Mouse (Mus musculus) kidney, adult 2 months (tissue): Measurements from ENCODE around the gene Gm21981. TPM values are rescaled to one million over a fixed set of nuclear protein-coding genes. Genes with fewer than 3 reads are reported as not detected.
"Not testable (repeated sequence)": the region's sequence is repeated elsewhere in the genome, so short reads cannot be mapped to it uniquely, and the experiment has no call there.

Source experiments
- DNase-seq: peaks from one replicate; pipeline ENCODE4 v3.0.0; 2021
- H3K27ac ChIP-seq: fragments of 200-500 bp; 2 replicates; pipeline ENCODE4 v1.5.1; 2012; ENCODE audit warnings: low read depth, low read length, control low read depth, inconsistent platforms; ENCODE audit not compliant: insufficient read depth
- H3K27me3 ChIP-seq: fragments of 200-500 bp; replicated peaks from 2 replicates; pipeline ENCODE4 v1.6.1; 2012; ENCODE audit warnings: mild to moderate bottlenecking, moderate library complexity, low read length, inconsistent platforms; ENCODE audit not compliant: control insufficient read depth, insufficient read depth
- H3K36me3 ChIP-seq: fragments of 200-500 bp; 2 replicates; pipeline ENCODE4 v1.6.1; 2012; ENCODE audit warnings: mild to moderate bottlenecking, moderate library complexity, low read length, inconsistent platforms; ENCODE audit not compliant: control insufficient read depth, insufficient read depth
- H3K4me1 ChIP-seq: fragments of 200-500 bp; 2 replicates; pipeline ENCODE4 v1.6.1; 2011; ENCODE audit warnings: low read length; ENCODE audit not compliant: control insufficient read depth, insufficient read depth
- H3K4me3 ChIP-seq: fragments of 200-500 bp; 2 replicates; pipeline ENCODE4 v1.5.1; 2011; ENCODE audit warnings: mild to moderate bottlenecking, low read depth, low read length, control low read depth; ENCODE audit not compliant: insufficient read depth
- CTCF ChIP-seq: fragments of 200-500 bp; conservative IDR thresholded peaks from 2 replicates; pipeline ENCODE4 v1.5.1; 2011; ENCODE audit warnings: low read depth, mild to moderate bottlenecking, control low read depth, low read length, moderate library complexity, mixed read lengths; ENCODE audit not compliant: insufficient read depth, insufficient read length
- POLR2A ChIP-seq: fragments of 200-500 bp; IDR thresholded peaks from one replicate; pipeline ENCODE4 v1.6.1; 2011; ENCODE audit warnings: low read depth, low read length, control low read depth
- WGBS: fragments of 180-500 bp; shearing (Covaris S2); methylation state at CpG from one replicate; pipeline ENCODE4 v1.1.7; 2018; 5-methylcytosine and 5-hydroxymethylcytosine counted together
- polyA plus RNA-seq: library from polyadenylated mRNA; depleted of rRNA; stranded (reverse); fragments of >200 nt; gene quantifications from 2 replicates; pipeline ENCODE4 v1.2.3, GENCODE M21; 2012

Gene Gm21981
- polyA plus RNA-seq, 1 experiment: 1.1 TPM

GRCm38 (mm10) chr17:47664474-47664873 lies 29.8 kb downstream of the Gm21981 start:
- TF ChIP-seq CTCF (no peak), POLR2A (no peak)
- no peak for DNase-seq
- 39% methylated on average over 7 of the region's 7 CpGs for WGBS
- Histone ChIP-seq H3K27me3 (no peaks in the 10 kb centered on the region), H3K4me3 (no peak overlapping the region), H3K4me1 (peaks cover 4% of the 10 kb centered on the region; the same call in 1 of the 2 replicates), H3K27ac (no peak overlapping the region), H3K36me3 (no peaks in the 10 kb centered on the region)

GRCm38 (mm10) chr17:47663009-47663713 lies 31.1 kb downstream of the Gm21981 start:
- Histone ChIP-seq H3K36me3 (no peaks in the 10 kb centered on the region), H3K27me3 (no peaks in the 10 kb centered on the region), H3K27ac (no peak overlapping the region), H3K4me3 (no peak overlapping the region), H3K4me1 (peaks cover 4% of the 10 kb centered on the region; the same call in 1 of the 2 replicates)
- DNase-seq: no peak
- WGBS: 69% methylated on average over 9 of the region's 9 CpGs
- TF ChIP-seq CTCF: no peak
- TF ChIP-seq POLR2A: no peak

- Histone ChIP-seq H3K27ac (no peak overlapping the region), H3K4me1 (peaks cover 4% of the 10 kb centered on the region; the same call in 1 of the 2 replicates), H3K36me3 (no peaks in the 10 kb centered on the region), H3K27me3 (no peaks in the 10 kb centered on the region), H3K4me3 (no peak overlapping the region)
- no peak for DNase-seq
- WGBS: 82% methylated on average over 3 of the region's 3 CpGs
- TF ChIP-seq CTCF (no peak), POLR2A (no peak)
These were observed 35.5 kb downstream of the Gm21981 start for GRCm38 (mm10) chr17:47658741-47659243.

- no peak for DNase-seq
- Histone ChIP-seq H3K27ac (no peak overlapping the region), H3K4me1 (no peaks in the 10 kb centered on the region), H3K36me3 (no peaks in the 10 kb centered on the region), H3K27me3 (no peaks in the 10 kb centered on the region), H3K4me3 (no peak overlapping the region)
- 68% methylated on average over 4 of the region's 4 CpGs for WGBS
- TF ChIP-seq POLR2A: no peak
- TF ChIP-seq CTCF: no peak
These were observed 36.4 kb downstream of the Gm21981 start for GRCm38 (mm10) chr17:47657901-47658300.

- WGBS: 81% methylated on average over 5 of the region's 5 CpGs
- no peaks in the 10 kb centered on the region for H3K36me3 ChIP-seq
- H3K4me3 ChIP-seq: no peak overlapping the region
- no peaks in the 10 kb centered on the region for H3K27me3 ChIP-seq
- no peak overlapping the region for H3K27ac ChIP-seq
- H3K4me1 ChIP-seq: no peaks in the 10 kb centered on the region
- no peak for TF ChIP-seq CTCF
- no peak for TF ChIP-seq POLR2A
- DNase-seq: no peak
These were observed 38.6 kb downstream of the Gm21981 start for GRCm38 (mm10) chr17:47655697-47656096.

GRCm38 (mm10) chr17:47654346-47654745 lies 39.9 kb downstream of the Gm21981 start:
- not testable (repeated sequence) for DNase-seq, H3K36me3 ChIP-seq, H3K4me1 ChIP-seq, H3K27me3 ChIP-seq, H3K27ac ChIP-seq, H3K4me3 ChIP-seq
- 93% methylated on average over 8 of the region's 8 CpGs for WGBS

GRCm38 (mm10) chr17:47651953-47652352 lies 42.3 kb downstream of the Gm21981 start:
- no peaks in the 10 kb centered on the region for H3K27me3 ChIP-seq
- no peak for DNase-seq
- TF ChIP-seq POLR2A (no peak), CTCF (no peak)
- no peak overlapping the region for H3K27ac ChIP-seq
- no peaks in the 10 kb centered on the region for H3K36me3 ChIP-seq
- H3K4me3 ChIP-seq: no peak overlapping the region
- no peaks in the 10 kb centered on the region for H3K4me1 ChIP-seq
- 96% methylated on average over 2 of the region's 2 CpGs for WGBS

- no peak for DNase-seq
- TF ChIP-seq POLR2A: no peak
- TF ChIP-seq CTCF: no peak
- Histone ChIP-seq H3K4me1 (no peaks in the 10 kb centered on the region), H3K27me3 (no peaks in the 10 kb centered on the region), H3K4me3 (no peak overlapping the region), H3K27ac (no peak overlapping the region), H3K36me3 (no peaks in the 10 kb centered on the region)
- 82% methylated on average over 4 of the region's 4 CpGs for WGBS
These were observed 45.3 kb downstream of the Gm21981 start for GRCm38 (mm10) chr17:47648966-47649365.
